Mouse (Mus musculus) cerebellum, adult 9-11 months (tissue): ENCODE results near the gene Nebl.

ENCODE experiments used
- DNase-seq: peaks from one replicate; pipeline ENCODE4 v3.0.0; 2022

The Nebl gene

GRCm38 (mm10) chr2:17610259-17610658, 121.0 kb downstream of the Nebl start:
- DNase-seq = no peak

GRCm38 (mm10) chr2:17603573-17603972, 127.7 kb downstream of the Nebl start:
- DNase-seq = no peak

DNA sequence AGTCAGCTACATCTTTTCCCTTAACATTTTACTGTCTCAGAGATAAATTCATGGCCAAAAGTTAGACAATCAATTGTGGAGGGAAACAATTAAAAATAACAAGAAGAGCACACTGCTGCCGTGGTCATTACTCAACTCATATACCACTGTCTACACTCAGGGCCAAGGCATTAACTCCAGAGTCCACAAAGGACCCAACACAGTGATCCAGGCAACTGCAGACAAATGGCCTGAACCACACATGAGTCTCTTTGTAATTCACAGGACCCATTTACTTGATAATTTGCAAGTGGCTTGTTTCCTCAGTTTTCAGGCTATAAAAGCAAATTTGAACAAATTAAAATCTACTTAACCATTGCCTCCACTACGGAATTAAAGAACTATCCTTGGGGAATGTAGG, 130.6 kb downstream of the Nebl start:
- DNase-seq = no peak

GRCm38 (mm10) chr2:17599860-17600259, 131.4 kb downstream of the Nebl start:
- DNase-seq = no peak

- DNase-seq = no peak
Measured at GRCm38 (mm10) chr2:17597932-17598331, 133.3 kb downstream of the Nebl start.

DNA sequence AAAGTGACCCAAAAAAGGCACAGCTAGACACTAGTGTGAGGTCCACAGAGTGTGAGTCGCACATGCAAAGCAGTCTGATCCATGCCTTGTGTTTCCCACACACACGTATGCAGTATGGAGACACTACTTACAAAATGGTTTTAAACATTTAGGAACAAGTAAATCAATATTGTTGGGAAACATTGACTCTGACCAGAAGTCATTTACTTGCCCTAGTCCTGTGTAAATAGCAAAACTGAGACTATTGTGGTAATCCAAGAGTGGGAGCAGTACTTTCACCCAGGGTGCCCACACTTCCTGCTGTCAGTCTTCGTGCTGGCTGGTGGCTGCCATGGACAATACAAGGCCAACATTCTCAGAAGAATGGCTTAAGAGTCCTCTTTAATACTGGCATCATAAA, 141.6 kb downstream of the Nebl start:
- DNase-seq = no peak

DNA sequence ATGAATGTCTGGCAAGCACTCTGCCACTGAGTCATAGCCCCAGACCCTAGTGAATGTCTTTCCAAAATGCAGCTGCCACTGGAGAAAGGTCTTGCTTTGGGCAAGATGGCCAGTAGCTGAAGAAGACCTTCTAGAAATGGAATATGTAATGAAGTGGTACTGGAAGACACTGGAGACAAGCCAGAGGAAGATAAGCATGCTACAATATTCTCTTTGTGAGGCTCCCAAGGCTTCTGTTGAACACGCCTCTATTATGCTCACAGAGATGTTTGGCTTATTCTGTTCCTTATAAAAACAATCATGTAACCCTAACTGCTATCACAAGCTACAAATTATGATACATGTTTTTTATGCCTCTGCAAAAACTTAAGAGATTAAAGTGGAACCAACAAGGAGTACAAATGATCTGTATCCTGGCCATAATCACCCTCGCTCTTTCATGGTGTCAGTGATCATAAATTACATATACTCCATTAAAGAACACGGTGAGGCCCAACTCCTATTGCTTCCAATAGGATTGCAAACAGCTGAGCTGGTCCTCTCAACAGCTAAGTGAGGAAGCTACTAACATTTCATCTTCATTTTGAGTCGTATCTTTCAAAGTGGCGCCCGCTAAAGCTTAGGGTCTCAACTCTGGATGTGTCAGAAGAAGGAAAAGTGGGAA, 145.8 kb downstream of the Nebl start:
- no peak for DNase-seq

GRCm38 (mm10) chr2:17575648-17576047, 155.6 kb downstream of the Nebl start:
- peak; percentile 31 for DNase-seq

DNA sequence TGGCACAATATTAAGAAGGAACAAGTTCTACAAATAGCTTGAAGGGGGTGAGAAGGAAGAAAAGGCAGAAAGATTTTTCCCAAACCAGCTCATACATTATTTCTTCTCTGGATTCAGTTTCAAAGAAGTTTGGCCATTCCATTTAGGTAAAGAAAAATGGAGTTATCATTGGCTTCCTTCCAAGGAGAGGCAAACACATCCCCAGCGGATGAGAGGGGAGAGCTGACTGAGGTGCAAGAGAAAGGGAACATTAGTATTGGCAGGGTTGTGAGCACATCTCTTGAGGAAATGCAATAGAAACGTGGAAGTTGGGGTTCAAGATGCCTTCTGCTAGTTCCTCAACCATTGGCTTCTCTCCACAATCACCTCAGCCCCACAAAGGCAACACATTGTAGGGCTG, 159.5 kb downstream of the Nebl start:
- no peak for DNase-seq

- no peak for DNase-seq
Measured at GRCm38 (mm10) chr2:17558889-17559742, 172.1 kb downstream of the Nebl start.

GRCm38 (mm10) chr2:17549895-17550558, 181.2 kb downstream of the Nebl start:
- DNase-seq = no peak

DNA sequence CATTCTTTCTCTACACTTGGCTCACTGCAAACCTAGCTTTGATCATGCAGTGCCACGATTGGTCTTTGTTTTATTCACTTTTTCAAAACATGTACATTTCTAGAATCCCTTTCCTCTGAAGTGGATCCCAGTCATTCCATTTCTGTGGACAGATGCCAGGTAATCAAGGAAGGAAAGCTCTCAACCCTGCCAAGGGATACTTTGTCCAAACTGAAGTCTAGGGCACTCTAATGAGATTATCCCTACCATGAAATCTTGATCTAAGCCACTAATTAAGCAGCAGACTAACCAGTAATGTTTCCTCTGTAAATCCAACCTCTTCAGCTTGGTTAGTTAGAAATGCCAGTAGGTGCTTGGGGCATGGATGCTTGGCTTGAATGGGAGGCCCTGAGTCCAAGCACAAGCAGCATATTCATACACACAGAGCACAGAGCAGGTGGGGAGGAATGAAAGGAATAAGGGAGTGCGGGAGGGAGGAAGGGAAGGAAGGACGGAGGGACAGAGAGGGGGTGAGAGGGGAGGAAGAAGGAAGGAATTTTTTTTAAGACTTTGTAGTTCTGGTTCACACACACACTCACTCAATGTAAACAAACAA, 184.8 kb downstream of the Nebl start:
- no peak for DNase-seq

- no peak for DNase-seq
Measured at GRCm38 (mm10) chr2:17539737-17540136, 191.5 kb downstream of the Nebl start.

- peak; percentile 85 for DNase-seq
Measured at GRCm38 (mm10) chr2:17538493-17538892, 192.8 kb downstream of the Nebl start.

- DNase-seq = no peak
Measured at GRCm38 (mm10) chr2:17531355-17532105, 199.7 kb downstream of the Nebl start.

DNA sequence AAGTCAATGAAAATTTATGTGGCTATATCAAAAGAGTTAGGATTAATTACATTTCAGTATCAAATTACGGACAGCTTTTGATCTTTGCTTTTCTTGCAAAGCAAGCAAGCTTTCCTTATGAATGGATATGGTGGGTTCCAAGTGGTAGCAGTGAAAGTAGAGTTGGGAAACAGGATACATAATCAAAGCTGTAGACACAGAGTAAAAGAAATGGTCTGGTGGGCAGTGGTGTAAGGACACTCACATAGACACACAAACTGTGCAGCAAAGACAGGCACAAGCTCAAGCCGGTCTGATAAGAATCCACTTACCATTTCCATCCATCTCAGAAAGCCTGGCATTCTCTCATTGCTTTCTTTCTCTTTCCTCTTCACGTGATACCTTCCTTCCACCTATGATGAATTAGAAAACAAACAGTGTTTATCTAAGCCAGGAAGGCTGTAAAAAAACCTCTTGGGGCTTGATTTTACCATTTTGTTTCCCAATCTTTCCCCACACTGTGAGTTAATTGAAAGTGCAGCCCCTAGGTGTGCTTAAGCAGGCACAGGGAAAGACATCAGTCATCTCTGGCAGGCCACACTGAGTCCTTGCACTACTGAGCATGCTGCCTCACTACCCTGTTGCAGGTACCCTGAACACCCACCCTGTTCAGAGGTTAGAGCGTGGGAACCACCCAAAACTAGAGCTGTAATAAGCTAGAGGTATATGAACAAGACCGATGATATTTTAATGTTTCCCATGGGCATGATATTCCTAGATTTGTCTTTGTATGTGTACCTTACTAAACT, 205.3 kb downstream of the Nebl start:
- DNase-seq = no peak

- DNase-seq = no peak
Measured at GRCm38 (mm10) chr2:17525211-17525610, 206.1 kb downstream of the Nebl start.

- no peak for DNase-seq
Measured at GRCm38 (mm10) chr2:17524205-17524978, 206.9 kb downstream of the Nebl start.

DNA sequence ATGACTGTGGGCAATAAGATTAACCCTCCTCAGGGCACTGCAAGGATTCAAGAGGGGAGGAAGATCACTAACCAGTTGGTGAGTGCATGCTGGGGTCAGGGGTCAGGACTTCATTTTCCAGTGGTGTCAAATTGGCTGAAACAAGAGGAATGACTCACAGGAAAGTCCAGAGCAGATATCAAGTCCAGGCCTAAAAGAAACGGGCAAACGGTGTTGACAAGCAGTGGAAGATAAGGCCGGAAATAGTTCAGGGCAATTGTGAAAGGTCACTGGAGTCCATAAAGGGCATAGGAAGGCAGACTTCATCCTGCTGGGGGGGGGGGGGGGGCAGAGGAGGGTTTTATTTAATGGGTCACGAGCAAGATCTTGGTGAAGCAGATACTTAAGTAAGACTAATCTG, 207.5 kb downstream of the Nebl start:
- no peak for DNase-seq

DNA sequence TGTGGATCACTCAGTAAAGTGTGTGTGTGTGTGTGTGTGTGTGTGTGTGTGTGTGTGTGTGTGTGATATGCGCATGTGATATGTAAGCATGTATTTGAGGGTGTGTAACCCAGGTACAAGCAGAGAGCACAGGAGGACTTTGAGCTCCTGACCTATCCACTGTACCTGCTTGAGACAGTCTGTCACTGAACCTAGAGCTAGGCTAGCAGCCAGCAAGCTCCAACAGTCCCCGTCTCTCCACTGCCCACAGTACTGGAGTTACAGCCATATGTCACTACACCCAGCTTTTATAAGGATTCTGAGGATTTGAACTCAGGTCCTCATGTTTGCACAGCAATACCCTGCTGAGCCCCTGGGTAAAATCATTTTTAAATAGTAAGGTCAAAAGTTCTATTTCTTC, 215.6 kb downstream of the Nebl start:
- DNase-seq = peak; percentile 19

DNA sequence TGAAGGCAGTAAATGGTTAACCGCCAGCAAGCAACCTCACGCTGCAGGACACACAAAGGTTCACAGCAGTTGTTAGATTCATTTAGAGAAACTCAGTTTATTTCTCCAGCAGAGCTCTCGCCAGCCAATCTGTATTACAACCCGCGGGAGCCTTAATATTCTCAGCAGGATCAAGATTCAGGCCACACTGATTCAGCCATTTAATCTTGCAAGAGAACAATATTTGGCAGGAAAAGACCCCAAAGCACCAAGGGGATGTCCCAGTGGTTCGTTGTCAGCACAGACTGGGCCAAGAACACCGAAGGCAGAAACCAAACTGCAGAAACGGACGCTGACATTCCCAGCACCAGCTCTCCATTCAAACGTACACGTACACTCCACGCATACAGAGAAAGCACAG, 216.5 kb downstream of the Nebl start:
- peak; percentile 14 for DNase-seq
